In the genomic region with DNA sequence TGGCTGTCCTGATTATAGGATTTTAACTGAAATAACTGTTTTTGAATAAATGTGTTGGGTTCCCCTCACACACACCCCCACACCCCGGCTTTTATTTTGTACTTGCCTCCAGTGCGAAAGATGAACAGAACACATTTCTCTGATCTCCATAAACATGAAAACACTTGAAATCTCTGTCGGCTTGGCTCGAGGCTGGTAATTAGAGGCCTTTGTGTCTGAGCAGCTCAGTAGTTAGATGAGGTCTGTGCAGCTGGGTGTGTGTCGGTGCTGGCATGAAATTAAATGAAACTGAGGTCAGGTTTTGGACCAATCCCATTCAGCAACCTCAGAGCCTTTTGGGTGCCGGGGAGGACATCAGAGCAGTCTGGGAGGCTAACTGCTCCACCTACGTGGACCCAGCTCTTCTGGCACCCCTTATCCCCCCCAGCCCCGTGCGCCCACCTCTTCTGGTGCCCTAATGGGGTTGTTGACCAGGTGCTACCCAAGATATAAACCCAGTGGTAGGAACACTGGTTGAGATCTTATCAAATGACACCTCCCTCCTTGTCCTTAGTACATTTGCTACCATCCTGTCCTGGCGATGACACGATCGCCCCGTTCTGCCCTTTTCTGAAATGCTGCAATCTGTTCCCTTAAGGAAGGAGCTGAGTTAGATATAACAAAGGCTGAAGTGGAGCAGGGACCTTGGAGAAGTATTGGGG, we compare ENCODE assay signal across 11 mouse cellular contexts. TPM values are rescaled to one million over a fixed set of nuclear protein-coding genes. Genes with fewer than 3 reads are reported as not detected.
DNase-seq lines count a peak whose midpoint lies in the region; ATAC-seq lines count a peak whose summit lies in the region.
"Had no signal": no experiment of that assay in that cellular context is flagged by ENCODE, and none has a peak within 500 bp of the region (broad histone marks: within the 10 kb centered on the region; RNA-seq: fewer than 3 reads in every experiment).

No protein-coding gene starts in this region.

- H3K4me3 ChIP-seq in liver, embryonic 11.5 days (ENCODE audit: low read depth, low read length): peak overlapping the region; percentile 83; the same call in 1 of the 2 replicates
- peak overlapping the region; percentile 81 for H3K4me3 ChIP-seq in forebrain, embryonic 14.5 days (ENCODE audit: low read depth, low read length)
- peak overlapping the region; percentile 92 for H3K4me3 ChIP-seq in liver, embryonic 13.5 days (replicated peaks)
- peak overlapping the region; percentile 68 for H3K4me3 ChIP-seq in neural tube, embryonic 14.5 days (ENCODE audit: low read depth, low read length)
- H3K4me3 ChIP-seq: myocyte had no signal

- 67% methylated on average over 13 of the region's 13 CpGs for WGBS in liver, embryonic 11.5 days
- WGBS in forebrain, embryonic 14.5 days: 43% methylated on average over 13 of the region's 13 CpGs
- 49% methylated on average over 13 of the region's 13 CpGs for WGBS in liver, embryonic 13.5 days (ENCODE audit: insufficient replicate concordance)
- WGBS in neural tube, embryonic 14.5 days: 64% methylated on average over 13 of the region's 13 CpGs

- H3K27me3 ChIP-seq in liver, embryonic 11.5 days (replicated peaks; ENCODE audit: control insufficient read depth, insufficient read depth, low read length): no peaks in the 10 kb centered on the region
- no peaks in the 10 kb centered on the region for H3K27me3 ChIP-seq in forebrain, embryonic 14.5 days (replicated peaks; ENCODE audit: control insufficient read depth, insufficient read depth, low read length)
- no peaks in the 10 kb centered on the region for H3K27me3 ChIP-seq in liver, embryonic 13.5 days
- H3K27me3 ChIP-seq in neural tube, embryonic 14.5 days (ENCODE audit: control insufficient read depth, insufficient read depth, low read length): no peaks in the 10 kb centered on the region

- peak overlapping the region; percentile 97 for H3K4me2 ChIP-seq in liver, embryonic 11.5 days
- peak overlapping the region; percentile 97 for H3K4me2 ChIP-seq in forebrain, embryonic 14.5 days (ENCODE audit: low read length)
- H3K4me2 ChIP-seq in liver, embryonic 13.5 days: peak overlapping the region; percentile 99
- H3K4me2 ChIP-seq in neural tube, embryonic 14.5 days (ENCODE audit: low read depth, low read length): peak overlapping the region; percentile 94

- peak overlapping the region; percentile 44; the same call in 1 of the 2 replicates for H3K9ac ChIP-seq in liver, embryonic 11.5 days (ENCODE audit: low read depth, low read length)
- peak overlapping the region; percentile 46; the same call in 1 of the 2 replicates for H3K9ac ChIP-seq in forebrain, embryonic 14.5 days (ENCODE audit: low read length)
- H3K9ac ChIP-seq in liver, embryonic 13.5 days: peak overlapping the region; percentile 94
- H3K9ac ChIP-seq in neural tube, embryonic 14.5 days (replicated peaks; ENCODE audit: low read depth, low read length): peak overlapping the region; percentile 34; the same call in 1 of the 2 replicates
- H3K9ac ChIP-seq: lung, embryonic 15.5 days had no signal

- H3K36me3 ChIP-seq in liver, embryonic 11.5 days (ENCODE audit: control insufficient read depth, insufficient read depth, low read length): no peaks in the 10 kb centered on the region
- H3K36me3 ChIP-seq in forebrain, embryonic 14.5 days (ENCODE audit: control insufficient read depth, insufficient read depth, low read length): no peaks in the 10 kb centered on the region
- H3K36me3 ChIP-seq in liver, embryonic 13.5 days: no peaks in the 10 kb centered on the region
- H3K36me3 ChIP-seq in neural tube, embryonic 14.5 days (ENCODE audit: control insufficient read depth, insufficient read depth, low read length): no peaks in the 10 kb centered on the region
- H3K36me3 ChIP-seq: lung, embryonic 15.5 days had no signal

- H3K27ac ChIP-seq in liver, embryonic 11.5 days (ENCODE audit: low read depth, low read length): no peak overlapping the region; the same call in 1 of the 2 replicates
- H3K27ac ChIP-seq in forebrain, embryonic 14.5 days (ENCODE audit: low read depth, low read length): peak overlapping the region; percentile 77
- H3K27ac ChIP-seq in liver, embryonic 13.5 days: peak overlapping the region; percentile 76
- H3K27ac ChIP-seq in neural tube, embryonic 14.5 days (ENCODE audit: low read depth, low read length): no peak overlapping the region; the same call in 1 of the 2 replicates
- H3K27ac ChIP-seq: lung, embryonic 15.5 days had no signal

- H3K9me3 ChIP-seq in liver, embryonic 11.5 days (ENCODE audit: control insufficient read depth, low read length): no peaks in the 10 kb centered on the region
- no peaks in the 10 kb centered on the region for H3K9me3 ChIP-seq in forebrain, embryonic 14.5 days (replicated peaks; ENCODE audit: control insufficient read depth, low read length)
- no peaks in the 10 kb centered on the region for H3K9me3 ChIP-seq in liver, embryonic 13.5 days (replicated peaks)
- H3K9me3 ChIP-seq in neural tube, embryonic 14.5 days (ENCODE audit: control insufficient read depth, low read length): no peaks in the 10 kb centered on the region
- H3K9me3 ChIP-seq: lung, embryonic 15.5 days had no signal

- no peak for DNase-seq in liver, embryonic 11.5 days (ENCODE audit: low spot score)
- no peak for DNase-seq in liver
- peak; percentile 62 for DNase-seq in forebrain, embryonic 14.5 days (ENCODE audit: low spot score)
- no peak for DNase-seq in liver, embryonic 13.5 days
- no peak for DNase-seq in gastrocnemius, adult 8-10 months (ENCODE audit: low spot score in 2 of 2)
- no peak for DNase-seq in kidney, postnatal 4 days
- DNase-seq in left cerebral cortex, adult 11 months (ENCODE audit: low spot score): no peak
- DNase-seq: heart, postnatal 10 days had no signal

- no peak for ATAC-seq in liver, embryonic 11.5 days (replicated peaks; ENCODE audit: low FRiP score)
- ATAC-seq in forebrain, embryonic 14.5 days: no peak
- ATAC-seq in liver, embryonic 13.5 days (ENCODE audit: low read depth): no peak
- no peak for ATAC-seq in neural tube, embryonic 14.5 days (ENCODE audit: low read depth)

- peaks cover 56% of the 10 kb centered on the region for H3K4me1 ChIP-seq in liver, embryonic 11.5 days (replicated peaks; ENCODE audit: control insufficient read depth, insufficient read depth, low read length)
- H3K4me1 ChIP-seq in forebrain, embryonic 14.5 days (ENCODE audit: control insufficient read depth, insufficient read depth, low read length): peaks cover 31% of the 10 kb centered on the region
- peaks cover 81% of the 10 kb centered on the region for H3K4me1 ChIP-seq in liver, embryonic 13.5 days (replicated peaks)
- H3K4me1 ChIP-seq in neural tube, embryonic 14.5 days (ENCODE audit: control insufficient read depth, insufficient read depth, low read length): peaks cover 28% of the 10 kb centered on the region

RNA-seq across cellular contexts. Expression of a gene that starts 2.9 kb away (rescaled TPM):
- 19.5 and 19.9 TPM in 2 replicates for polyA plus RNA-seq in liver, embryonic 11.5 days (2014; fragmentation: Nextera tagmentation; extraction: Ambion mirVana)
- 34.9 and 35.5 TPM in 2 replicates for polyA plus RNA-seq in forebrain, embryonic 14.5 days (2014; fragmentation: Nextera tagmentation; extraction: Ambion mirVana)
- polyA plus RNA-seq in liver, embryonic 13.5 days (2015; fragmentation: Nextera tagmentation; extraction: Ambion mirVana): 13.7 and 14.5 TPM in 2 replicates
- 25.0 and 31.4 TPM in 2 replicates for polyA plus RNA-seq in neural tube, embryonic 14.5 days (2014; fragmentation: Nextera tagmentation; extraction: Ambion mirVana)
- 1 to 10 TPM; 3.6 to 8.4 (median 6.4) TPM for total RNA-seq in gastrocnemius, adult 8-10 months (2022)

RNA-seq across cellular contexts. Expression of a gene that starts 15.3 kb away (rescaled TPM):
- polyA plus RNA-seq in liver, embryonic 11.5 days (2014; fragmentation: Nextera tagmentation; extraction: Ambion mirVana): 9.8 and 10.9 TPM in 2 replicates
- 7.2 and 8.6 TPM in 2 replicates for polyA plus RNA-seq in forebrain, embryonic 14.5 days (2014; fragmentation: Nextera tagmentation; extraction: Ambion mirVana)
- 4.6 and 6.0 TPM in 2 replicates for polyA plus RNA-seq in liver, embryonic 13.5 days (2015; fragmentation: Nextera tagmentation; extraction: Ambion mirVana)
- 5.4 and 12.0 TPM in 2 replicates for polyA plus RNA-seq in neural tube, embryonic 14.5 days (2014; fragmentation: Nextera tagmentation; extraction: Ambion mirVana)
- 10 to 100 TPM in 3 of 4 experiments, 1 to 10 TPM in 1; 4.5 to 15.5 (median 12.5) TPM for total RNA-seq in gastrocnemius, adult 8-10 months (2022)

RNA-seq across cellular contexts. Expression of a gene that starts 30.8 kb away (rescaled TPM):
- polyA plus RNA-seq in liver, embryonic 11.5 days (2014; fragmentation: Nextera tagmentation; extraction: Ambion mirVana): 55.6 and 63.4 TPM in 2 replicates
- 11.2 and 12.6 TPM in 2 replicates for polyA plus RNA-seq in forebrain, embryonic 14.5 days (2014; fragmentation: Nextera tagmentation; extraction: Ambion mirVana)
- polyA plus RNA-seq in liver, embryonic 13.5 days (2015; fragmentation: Nextera tagmentation; extraction: Ambion mirVana): 25.0 and 33.6 TPM in 2 replicates
- 3.6 and 5.9 TPM in 2 replicates for polyA plus RNA-seq in neural tube, embryonic 14.5 days (2014; fragmentation: Nextera tagmentation; extraction: Ambion mirVana)
- total RNA-seq in gastrocnemius, adult 8-10 months (2022): 10 to 100 TPM in 1 of 4 experiments, 1 to 10 TPM in 3; 8.6 to 10.0 (median 9.0) TPM

Comparison
In these comparisons a context has a peak if more than half of its experiments do, and no peak if none do; other contexts are left out.
1. H3K27ac ChIP-seq: peak in forebrain, embryonic 14.5 days (single experiment) and liver, embryonic 13.5 days (single experiment); none in liver, embryonic 11.5 days (single experiment) and neural tube, embryonic 14.5 days (single experiment).
2. H3K9ac ChIP-seq: peak in every context shown above with its lines; median percentile 94 in liver, embryonic 13.5 days; 46 in forebrain, embryonic 14.5 days; 44 in liver, embryonic 11.5 days; 34 in neural tube, embryonic 14.5 days.
3. Peak in every context shown above with its lines, with median percentiles within 50 percentile points of each other: H3K4me2 ChIP-seq and H3K4me3 ChIP-seq.